Mouse (Mus musculus): ENCODE measurements around the gene Trappc12. TPM values are rescaled to one million over a fixed set of nuclear protein-coding genes. Genes with fewer than 3 reads are reported as not detected.

The Trappc12 gene
- polyA plus RNA-seq (2016; fragmentation: Nextera tagmentation; extraction: Ambion mirVana), result 40.4 and 41.5 TPM in 2 replicates

DNA sequence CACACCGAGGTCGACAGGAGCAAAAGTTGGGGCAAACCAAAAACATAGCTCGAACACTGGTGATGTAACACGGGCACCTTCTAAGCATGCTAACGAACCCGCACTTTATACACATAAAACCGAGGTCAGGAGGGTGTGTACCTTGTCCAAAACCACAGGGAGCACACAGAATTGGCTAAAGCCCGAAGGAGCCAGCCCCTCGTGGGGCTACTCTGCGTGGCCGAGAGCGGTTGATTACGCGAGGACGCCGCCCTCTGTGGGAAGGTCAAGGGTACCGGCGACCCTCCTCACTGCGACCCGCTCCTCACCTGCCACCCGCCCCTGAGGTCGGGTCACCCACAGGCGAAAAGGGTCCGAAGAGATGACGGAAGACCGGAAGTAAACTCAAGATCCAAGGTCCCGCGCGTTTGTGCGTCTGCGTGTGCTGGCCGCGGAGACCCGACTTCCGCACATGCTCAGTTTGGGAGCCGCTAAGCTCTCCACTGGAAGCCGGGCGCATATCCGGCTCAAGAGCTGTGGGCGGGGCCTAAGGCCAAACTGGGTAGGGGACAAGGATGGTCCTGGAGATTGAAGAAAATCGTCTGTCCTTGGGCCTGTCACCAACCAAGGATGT is at the start of gene Trappc12:
Gene Trappc12, minus strand, starts transcription at position 452 of the 613 bp plus-strand sequence.
- Histone ChIP-seq H3K4me2 (peak within 1 kb of the TSS; percentile 96), H3K36me3 (replicated peaks) (peaks cover 20% of the 10 kb centered on the region), H3K9me3 (no peaks in the 10 kb centered on the region), H3K9ac (peak within 1 kb of the TSS; percentile 70), H3K27me3 (no peaks in the 10 kb centered on the region), H3K27ac (peak within 1 kb of the TSS; percentile 69; the same call in 1 of the 2 replicates), H3K4me1 (peaks cover 25% of the 10 kb centered on the region), H3K4me3 (replicated peaks) (peak within 1 kb of the TSS; percentile 80)
- WGBS, result 1% methylated on average over 41 of the region's 41 CpGs
- peak; percentile 94 for ATAC-seq (ENCODE audit: low FRiP score)

GRCm38 (mm10) chr12:28799798-28800411 is 49.6 kb upstream of the Trappc12 start:
- peak overlapping the region; percentile 78 for H3K27ac ChIP-seq
- 0 out of 2 replicates have a peak overlapping the region, but pooled peaks have one; percentile 15 for H3K4me2 ChIP-seq
- no peak overlapping the region for H3K4me3 ChIP-seq (replicated peaks)
- ATAC-seq (ENCODE audit: low FRiP score), result peak; percentile 72
- 23% methylated on average over 11 of the region's 11 CpGs for WGBS
- no peaks in the 10 kb centered on the region for H3K27me3 ChIP-seq
- H3K9me3 ChIP-seq, result no peaks in the 10 kb centered on the region
- no peak overlapping the region; the same call in 1 of the 2 replicates for H3K9ac ChIP-seq
- H3K4me1 ChIP-seq, result peaks cover 38% of the 10 kb centered on the region
- H3K36me3 ChIP-seq (replicated peaks), result no peaks in the 10 kb centered on the region

- Histone ChIP-seq H3K27ac (no peak overlapping the region), H3K27me3 (0 out of 2 replicates have a peak, but pooled peaks cover 4% of the 10 kb centered on the region), H3K9me3 (no peaks in the 10 kb centered on the region), H3K4me2 (no peak overlapping the region), H3K4me1 (peaks cover 42% of the 10 kb centered on the region), H3K4me3 (replicated peaks) (no peak overlapping the region), H3K9ac (no peak overlapping the region), H3K36me3 (replicated peaks) (no peaks in the 10 kb centered on the region)
- no peak for ATAC-seq (ENCODE audit: low FRiP score)
Measured at GRCm38 (mm10) chr12:28796881-28797420, 46.7 kb upstream of the Trappc12 start.

DNA sequence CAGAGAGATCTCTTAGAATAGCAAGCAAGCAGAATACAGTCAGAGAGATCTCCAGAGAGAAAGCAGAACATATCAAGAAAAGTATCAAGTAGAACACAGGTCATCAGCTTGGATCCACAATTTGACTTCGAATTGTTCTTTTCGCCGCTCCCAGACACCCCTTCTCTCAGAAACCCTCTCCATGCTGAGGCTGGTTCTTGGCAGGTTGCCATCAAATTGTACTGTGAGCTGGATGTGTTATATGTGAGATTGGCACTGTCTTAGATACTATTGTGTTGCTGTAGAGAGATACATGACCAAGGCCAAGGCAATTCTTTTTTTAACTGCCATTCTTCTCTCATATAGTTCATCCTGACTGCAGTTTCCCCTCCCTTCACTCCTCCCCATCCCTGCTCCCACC is 44.8 kb upstream of the Trappc12 start:
- Histone ChIP-seq H3K4me1 (peaks cover 41% of the 10 kb centered on the region), H3K9ac (no peak overlapping the region), H3K9me3 (no peaks in the 10 kb centered on the region), H3K27ac (no peak overlapping the region), H3K27me3 (0 out of 2 replicates have a peak, but pooled peaks cover 4% of the 10 kb centered on the region), H3K4me3 (replicated peaks) (no peak overlapping the region), H3K4me2 (no peak overlapping the region), H3K36me3 (replicated peaks) (no peaks in the 10 kb centered on the region)
- 85% methylated on average over 3 of the region's 3 CpGs for WGBS
- no peak for ATAC-seq (ENCODE audit: low FRiP score)

DNA sequence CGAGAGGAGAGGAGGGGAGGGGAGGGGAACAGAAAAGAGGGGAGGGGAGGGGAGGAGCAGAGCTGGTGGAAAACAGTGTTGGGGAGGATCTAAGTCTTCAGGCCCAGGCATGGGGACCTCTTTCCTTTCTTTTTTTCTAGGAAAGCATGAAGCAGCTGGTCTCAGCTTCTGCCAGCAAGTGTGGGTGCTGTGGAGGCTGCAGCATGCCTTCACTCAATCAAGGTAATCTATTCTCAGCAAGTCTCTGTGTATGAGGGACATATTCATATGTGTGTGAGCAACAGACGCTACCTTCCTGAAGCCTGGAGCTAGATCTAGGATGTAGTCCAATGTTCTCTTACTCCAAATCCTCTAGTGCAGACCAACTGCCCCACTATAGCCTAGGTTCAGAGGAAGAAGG is 43.4 kb upstream of the Trappc12 start:
- WGBS, result 62% methylated on average over 2 of the region's 2 CpGs
- ATAC-seq (ENCODE audit: low FRiP score), result no peak
- Histone ChIP-seq H3K4me1 (peaks cover 36% of the 10 kb centered on the region), H3K27me3 (0 out of 2 replicates have a peak, but pooled peaks cover 4% of the 10 kb centered on the region), H3K9me3 (no peaks in the 10 kb centered on the region), H3K4me2 (no peak overlapping the region), H3K27ac (no peak overlapping the region), H3K36me3 (replicated peaks) (no peaks in the 10 kb centered on the region), H3K4me3 (replicated peaks) (no peak overlapping the region), H3K9ac (no peak overlapping the region)

DNA sequence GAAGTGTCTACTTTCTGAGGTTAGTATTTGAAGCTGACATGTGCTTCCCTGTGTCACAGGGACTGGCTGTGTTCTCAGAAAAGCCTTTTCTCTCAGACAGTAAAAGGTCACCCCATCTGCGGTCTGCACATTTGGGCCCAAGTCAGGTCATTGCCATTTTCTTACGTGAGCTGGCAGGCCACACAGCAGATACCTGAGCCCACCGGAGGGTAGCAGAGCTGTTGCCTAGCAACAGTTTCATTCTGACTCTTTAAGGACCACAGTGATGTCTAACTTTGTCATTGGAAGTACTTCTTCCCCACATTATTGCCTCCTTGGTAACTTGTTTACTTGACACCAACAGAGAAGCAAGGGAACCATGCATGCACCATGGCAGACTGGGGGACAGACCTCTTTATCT is 42.3 kb upstream of the Trappc12 start:
- no peak overlapping the region for H3K4me3 ChIP-seq (replicated peaks)
- WGBS, result 71% methylated on average over 3 of the region's 3 CpGs
- H3K9me3 ChIP-seq, result no peaks in the 10 kb centered on the region
- no peak overlapping the region for H3K27ac ChIP-seq
- H3K4me2 ChIP-seq, result no peak overlapping the region
- H3K9ac ChIP-seq, result no peak overlapping the region
- ATAC-seq (ENCODE audit: low FRiP score), result no peak
- H3K27me3 ChIP-seq, result 0 out of 2 replicates have a peak, but pooled peaks cover 4% of the 10 kb centered on the region
- H3K4me1 ChIP-seq, result peaks cover 36% of the 10 kb centered on the region
- no peaks in the 10 kb centered on the region for H3K36me3 ChIP-seq (replicated peaks)

GRCm38 (mm10) chr12:28786310-28786709 is 36.0 kb upstream of the Trappc12 start:
- WGBS, result 94% methylated on average over 6 of the region's 6 CpGs
- no peak overlapping the region for H3K27ac ChIP-seq
- no peak overlapping the region for H3K4me2 ChIP-seq
- H3K36me3 ChIP-seq (replicated peaks), result no peaks in the 10 kb centered on the region
- H3K4me1 ChIP-seq, result peaks cover 46% of the 10 kb centered on the region
- no peak for ATAC-seq (ENCODE audit: low FRiP score)
- no peaks in the 10 kb centered on the region for H3K9me3 ChIP-seq
- H3K9ac ChIP-seq, result no peak overlapping the region
- no peak overlapping the region for H3K4me3 ChIP-seq (replicated peaks)
- H3K27me3 ChIP-seq, result no peaks in the 10 kb centered on the region

GRCm38 (mm10) chr12:28785299-28785698 is 35.0 kb upstream of the Trappc12 start:
- Histone ChIP-seq H3K4me2 (no peak overlapping the region), H3K27me3 (no peaks in the 10 kb centered on the region), H3K4me1 (peaks cover 38% of the 10 kb centered on the region), H3K4me3 (replicated peaks) (no peak overlapping the region), H3K9me3 (no peaks in the 10 kb centered on the region), H3K9ac (no peak overlapping the region), H3K27ac (no peak overlapping the region), H3K36me3 (replicated peaks) (no peaks in the 10 kb centered on the region)
- WGBS, result 0% methylated on average over 1 of the region's 1 CpGs
- no peak for ATAC-seq (ENCODE audit: low FRiP score)

DNA sequence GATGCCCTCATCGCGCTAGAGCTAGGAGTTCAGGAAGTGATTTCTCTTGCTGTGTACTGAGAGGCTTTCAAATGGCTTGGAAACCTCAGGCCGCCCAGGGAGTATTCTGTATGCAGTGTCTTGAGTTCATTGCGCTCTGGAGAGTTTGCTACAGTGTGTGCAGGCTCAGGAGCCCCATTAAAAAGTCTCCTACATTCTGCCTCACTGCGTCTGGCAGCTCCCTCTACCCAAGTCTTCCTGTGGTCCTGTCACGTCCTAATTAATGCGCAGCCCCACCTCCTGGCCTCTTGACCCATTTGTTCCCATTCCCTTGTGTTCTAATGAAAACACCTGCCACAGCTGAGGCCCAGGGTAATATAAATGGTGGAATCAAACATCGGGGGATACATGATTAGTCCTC is 34.6 kb upstream of the Trappc12 start:
- 17% methylated on average over 8 of the region's 8 CpGs for WGBS
- Histone ChIP-seq H3K9me3 (no peaks in the 10 kb centered on the region), H3K9ac (no peak overlapping the region), H3K4me2 (no peak overlapping the region), H3K36me3 (replicated peaks) (no peaks in the 10 kb centered on the region), H3K27me3 (no peaks in the 10 kb centered on the region), H3K4me3 (replicated peaks) (no peak overlapping the region), H3K4me1 (peaks cover 33% of the 10 kb centered on the region), H3K27ac (no peak overlapping the region)
- ATAC-seq (ENCODE audit: low FRiP score), result peak; percentile 39; the same call in 1 of the 2 replicates

DNA sequence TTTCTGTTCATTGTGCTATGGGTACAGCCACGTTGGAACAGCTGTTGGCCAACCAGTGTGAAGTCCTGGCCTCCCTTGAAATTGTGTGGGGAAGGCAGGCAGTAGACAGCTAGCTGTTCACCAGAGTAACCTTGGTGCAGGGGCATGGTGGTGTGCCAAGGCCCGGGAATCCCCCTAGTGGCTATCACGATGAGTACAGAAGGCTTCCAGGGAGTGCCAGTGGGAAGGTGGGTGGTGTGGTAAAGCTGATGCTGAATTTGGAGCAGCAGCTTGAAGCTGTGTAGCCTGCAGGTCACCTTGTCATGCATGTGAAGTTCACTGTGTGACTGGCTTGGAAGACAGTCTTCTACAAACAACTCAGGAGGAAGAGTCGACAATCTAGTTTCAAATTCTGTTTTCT is 34.1 kb upstream of the Trappc12 start:
- ATAC-seq (ENCODE audit: low FRiP score), result peak; percentile 41; the same call in 1 of the 2 replicates
- Histone ChIP-seq H3K4me2 (no peak overlapping the region), H3K36me3 (replicated peaks) (no peaks in the 10 kb centered on the region), H3K4me1 (peaks cover 33% of the 10 kb centered on the region), H3K9ac (no peak overlapping the region), H3K27me3 (no peaks in the 10 kb centered on the region), H3K27ac (no peak overlapping the region), H3K4me3 (replicated peaks) (no peak overlapping the region), H3K9me3 (no peaks in the 10 kb centered on the region)
- WGBS, result 36% methylated on average over 4 of the region's 4 CpGs

DNA sequence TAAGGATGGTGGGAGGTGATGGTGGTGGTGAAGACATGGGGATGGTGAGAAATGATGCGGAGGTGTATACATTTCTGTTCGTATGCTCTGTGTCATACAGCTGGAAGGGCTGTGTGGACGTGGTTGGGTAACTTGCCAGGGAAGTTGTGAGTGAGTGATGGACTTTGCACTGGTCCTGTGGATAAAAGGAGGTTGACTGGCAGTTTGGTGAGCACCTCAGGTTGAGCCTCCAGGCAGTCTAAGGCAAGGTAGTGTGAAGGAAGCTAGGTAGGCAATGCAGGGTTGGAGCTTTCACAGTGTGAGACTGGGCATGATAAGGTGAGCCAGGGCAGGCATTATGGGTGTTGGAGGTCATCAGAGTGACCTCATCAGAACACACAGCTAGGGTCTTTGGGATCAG is 32.4 kb upstream of the Trappc12 start:
- Histone ChIP-seq H3K4me3 (replicated peaks) (no peak overlapping the region), H3K9me3 (no peaks in the 10 kb centered on the region), H3K9ac (no peak overlapping the region), H3K4me2 (no peak overlapping the region), H3K36me3 (replicated peaks) (no peaks in the 10 kb centered on the region), H3K27me3 (no peaks in the 10 kb centered on the region), H3K4me1 (peaks cover 33% of the 10 kb centered on the region), H3K27ac (no peak overlapping the region)
- 95% methylated on average over 3 of the region's 3 CpGs for WGBS
- no peak for ATAC-seq (ENCODE audit: low FRiP score)

- 84% methylated on average over 7 of the region's 7 CpGs for WGBS
- no peaks in the 10 kb centered on the region for H3K27me3 ChIP-seq
- H3K4me1 ChIP-seq, result peaks cover 19% of the 10 kb centered on the region
- no peak overlapping the region for H3K27ac ChIP-seq
- H3K4me2 ChIP-seq, result no peak overlapping the region
- no peak overlapping the region for H3K9ac ChIP-seq
- H3K36me3 ChIP-seq (replicated peaks), result no peaks in the 10 kb centered on the region
- no peak overlapping the region for H3K4me3 ChIP-seq (replicated peaks)
- no peaks in the 10 kb centered on the region for H3K9me3 ChIP-seq
- ATAC-seq (ENCODE audit: low FRiP score), result no peak
Measured at GRCm38 (mm10) chr12:28780180-28780579, 29.9 kb upstream of the Trappc12 start.
